26 mouse cellular contexts compared by ENCODE assay signal in the genomic region with DNA sequence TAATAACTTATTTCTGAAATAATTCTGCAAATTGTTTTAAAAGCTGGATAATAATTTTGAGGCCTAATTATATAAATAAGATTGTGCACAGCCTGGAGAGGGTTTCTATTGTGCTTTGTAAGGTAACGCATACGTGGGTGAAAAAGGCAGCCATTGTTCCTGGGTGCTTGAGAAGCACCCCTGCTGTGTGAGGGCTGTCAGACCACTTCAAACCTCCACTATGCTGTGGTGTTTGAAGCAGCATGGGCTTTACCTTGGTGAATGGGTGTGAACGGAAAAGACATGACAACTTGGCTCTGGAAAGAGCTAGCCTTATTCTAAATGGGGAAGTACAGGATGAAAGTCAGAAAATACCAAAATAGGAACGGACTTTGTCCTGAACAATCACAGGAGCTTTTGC. TPM values are rescaled to one million over a fixed set of nuclear protein-coding genes. Genes with fewer than 3 reads are reported as not detected.
DNase-seq lines count a peak whose midpoint lies in the region; ATAC-seq and TF ChIP-seq lines count a peak whose summit lies in the region.
"Had no signal": no experiment of that assay in that cellular context is flagged by ENCODE, and none has a peak within 500 bp of the region (broad histone marks: within the 10 kb centered on the region; RNA-seq: fewer than 3 reads in every experiment).

No protein-coding gene starts in this region.

- in situ Hi-C loops in ES-E14 (cut with MboI; ENCODE audit: low sequenced_read_pairs in 2 of 2, unreplicated experiment in 2 of 2), result no loop called here

- H3K9me3 ChIP-seq in heart, embryonic 12.5 days (replicated peaks), result no peaks in the 10 kb centered on the region
- H3K9me3 ChIP-seq in ES-E14 (ENCODE audit: control insufficient read depth, insufficient read depth, low read depth, low read length), result no peaks in the 10 kb centered on the region
- H3K9me3 ChIP-seq in lung, postnatal 0 days (ENCODE audit: low read length), result no peaks in the 10 kb centered on the region
- H3K9me3 ChIP-seq: embryonic facial prominence, embryonic 12.5 days; embryonic facial prominence, embryonic 15.5 days; hindbrain, embryonic 13.5 days; intestine, embryonic 15.5 days had no signal

- no peaks in the 10 kb centered on the region for H3K27me3 ChIP-seq in heart, embryonic 12.5 days (replicated peaks)
- no peaks in the 10 kb centered on the region for H3K27me3 ChIP-seq in lung, postnatal 0 days (replicated peaks; ENCODE audit: insufficient read depth, low read length)
- H3K27me3 ChIP-seq: CH12.LX; embryonic facial prominence, embryonic 12.5 days; embryonic facial prominence, embryonic 15.5 days; hindbrain, embryonic 13.5 days; intestine, embryonic 15.5 days had no signal

- no peak overlapping the region for H3K4me3 ChIP-seq in heart, embryonic 12.5 days
- H3K4me3 ChIP-seq in ES-E14 (ENCODE audit: insufficient read depth in 1 of 2, low read depth in 1 of 2, low read length in 2 of 2, poor library complexity in 1 of 2, severe bottlenecking in 1 of 2), result no peak overlapping the region
- no peak overlapping the region for H3K4me3 ChIP-seq in lung, postnatal 0 days (ENCODE audit: low read depth, low read length)
- H3K4me3 ChIP-seq: embryonic facial prominence, embryonic 12.5 days; embryonic facial prominence, embryonic 15.5 days; gastrocnemius, adult 2 months; heart, adult 2 months; hindbrain, embryonic 13.5 days; intestine, embryonic 15.5 days had no signal

- DNase-seq in heart, adult 18-20 months, result no peak
- peak; percentile 11 for DNase-seq in ES-E14 (ENCODE audit: low read depth, low spot score)
- no peak for DNase-seq in spleen, postnatal 10 days (ENCODE audit: low spot score in 2 of 2)
- no peak for DNase-seq in lung, postnatal 0 days (ENCODE audit: low spot score)
- DNase-seq: adrenal gland, adult 2 months; adrenal gland, postnatal 14 days; B cell, adult 2 months; cerebellum, adult 11 months; cerebellum, adult 8-10 months; cerebellum, postnatal 10 days; cerebellum, postnatal 36 days; forebrain, postnatal 0 days; gastrocnemius, adult 2 months; gastrocnemius, postnatal 14 days; heart, adult 2 months; kidney, adult 11 months; kidney, adult 8-10 months had no signal

- WGBS in heart, embryonic 12.5 days, result 66% methylated on average over 4 of the region's 4 CpGs
- 61% methylated on average over 4 of the region's 4 CpGs for WGBS in lung, postnatal 0 days

- no peak for ATAC-seq in heart, embryonic 12.5 days (ENCODE audit: insufficient number of reproducible peaks, low FRiP score)
- 0 out of 2 replicates have a peak, but pooled peaks have one; percentile 15 for ATAC-seq in common myeloid progenitor, adult 5-6 weeks (replicated peaks; ENCODE audit: low read depth, poor library complexity, severe bottlenecking)
- no peak for ATAC-seq in lung, postnatal 0 days
- ATAC-seq: forebrain, embryonic 14.5 days; forebrain, postnatal 0 days; hindbrain, embryonic 16.5 days; intestine, embryonic 15.5 days had no signal

- no peak overlapping the region for H3K9ac ChIP-seq in heart, embryonic 12.5 days
- no peak overlapping the region for H3K9ac ChIP-seq in ES-E14 (ENCODE audit: insufficient read depth, low read depth, low read length, poor library complexity, severe bottlenecking)
- no peak overlapping the region for H3K9ac ChIP-seq in lung, postnatal 0 days (replicated peaks; ENCODE audit: low read depth)
- H3K9ac ChIP-seq: embryonic facial prominence, embryonic 12.5 days; embryonic facial prominence, embryonic 15.5 days; forebrain, postnatal 0 days; hindbrain, embryonic 13.5 days; intestine, embryonic 15.5 days had no signal

- no peak for TF ChIP-seq CTCF in lung, postnatal 0 days (IDR thresholded peaks at IDR 0.05)

- H3K4me2 ChIP-seq in heart, embryonic 12.5 days, result no peak overlapping the region
- no peak overlapping the region for H3K4me2 ChIP-seq in lung, postnatal 0 days (replicated peaks; ENCODE audit: low read depth, low read length)
- H3K4me2 ChIP-seq: embryonic facial prominence, embryonic 12.5 days; embryonic facial prominence, embryonic 15.5 days; hindbrain, embryonic 13.5 days; intestine, embryonic 15.5 days had no signal

- H3K27ac ChIP-seq in heart, embryonic 12.5 days (ENCODE audit: poor library complexity, severe bottlenecking), result 0 out of 2 replicates have a peak overlapping the region, but pooled peaks have one; percentile 44
- H3K27ac ChIP-seq in ES-E14 (ENCODE audit: insufficient read depth, low read depth, low read length, poor library complexity, severe bottlenecking), result no peak overlapping the region
- no peak overlapping the region for H3K27ac ChIP-seq in lung, postnatal 0 days (ENCODE audit: low read length)
- H3K27ac ChIP-seq: embryonic facial prominence, embryonic 12.5 days; embryonic facial prominence, embryonic 15.5 days; gastrocnemius, adult 2 months; heart, adult 2 months; hindbrain, embryonic 13.5 days; intestine, embryonic 15.5 days had no signal

- H3K4me1 ChIP-seq in heart, embryonic 12.5 days (replicated peaks), result no peaks in the 10 kb centered on the region
- no peaks in the 10 kb centered on the region for H3K4me1 ChIP-seq in ES-E14 (ENCODE audit: control insufficient read depth in 2 of 2, insufficient read depth in 2 of 2, low read length in 2 of 2, poor library complexity in 1 of 2)
- H3K4me1 ChIP-seq in lung, postnatal 0 days (ENCODE audit: insufficient read depth, low read depth, low read length), result no peaks in the 10 kb centered on the region
- H3K4me1 ChIP-seq: embryonic facial prominence, embryonic 12.5 days; embryonic facial prominence, embryonic 15.5 days; hindbrain, embryonic 13.5 days; intestine, embryonic 15.5 days had no signal

- TF ChIP-seq EP300 in lung, postnatal 0 days (IDR thresholded peaks at IDR 0.05), result no peak

- H3K36me3 ChIP-seq in heart, embryonic 12.5 days, result peaks cover 43% of the 10 kb centered on the region
- H3K36me3 ChIP-seq in ES-E14 (ENCODE audit: control insufficient read depth, insufficient read depth, low read length, poor library complexity, severe bottlenecking), result peaks cover 8% of the 10 kb centered on the region
- peaks cover 5% of the 10 kb centered on the region; the same call in 1 of the 2 replicates for H3K36me3 ChIP-seq in lung, postnatal 0 days (ENCODE audit: insufficient read depth, low read length)

TF ChIP-seq in ES-E14, 5 proteins besides CTCF, POLR2A, EP300 and RAD21:
- TF ChIP-seq ZNF384 (IDR thresholded peaks at IDR 0.05; ENCODE audit: low read depth, low read length) (no peak), ZC3H11A (IDR thresholded peaks at IDR 0.05; ENCODE audit: borderline replicate concordance, low read depth, low read length) (no peak), CHD2 (IDR thresholded peaks at IDR 0.05; ENCODE audit: low read depth, low read length) (no peak), HCFC1 (IDR thresholded peaks at IDR 0.05; ENCODE audit: borderline replicate concordance, insufficient read depth, low read length) (no peak), MAFK (IDR thresholded peaks at IDR 0.05; ENCODE audit: insufficient read depth, low read depth, low read length) (no peak)

RNA-seq across cellular contexts. Expression of a gene that starts 50.8 kb away (rescaled TPM):
- polyA plus RNA-seq in heart, embryonic 12.5 days (2016; fragmentation: Nextera tagmentation; extraction: Ambion mirVana), result 15.9 TPM in 2 replicates
- 10 to 100 TPM; 10.2 to 11.5 TPM for total RNA-seq in heart, adult 18-20 months (2021)
- total RNA-seq in ES-E14 (2012; rRNA removed), result 20.6 and 23.1 TPM in 2 replicates
- total RNA-seq in common myeloid progenitor, adult 5-6 weeks (2017), result 25.9 and 28.8 TPM in 2 replicates
- 6.8 and 7.8 TPM in 2 replicates for polyA plus RNA-seq in lung, postnatal 0 days (2015; fragmentation: Nextera tagmentation; extraction: Ambion mirVana)
